In the genomic region with DNA sequence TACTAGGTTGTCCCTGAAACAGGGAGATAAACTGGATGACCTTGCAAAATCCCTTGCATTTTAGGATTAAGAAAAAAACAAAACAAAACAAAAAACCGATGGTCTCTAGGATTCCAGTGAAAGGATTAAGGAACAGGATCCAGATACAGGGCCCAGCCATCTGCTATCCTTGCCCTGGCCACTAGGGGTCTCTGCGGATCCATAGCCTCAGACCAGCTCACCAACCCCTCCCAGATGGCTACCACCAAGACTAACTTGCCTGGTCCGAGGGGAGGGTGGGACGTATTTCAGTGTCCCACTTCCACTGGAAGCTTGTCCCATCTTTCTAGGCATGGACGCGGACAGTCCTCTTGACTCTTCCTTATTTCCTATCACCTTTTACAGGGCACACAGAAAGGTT, we compare ENCODE assay signal across 7 mouse cellular contexts.
DNase-seq lines count a peak whose midpoint lies in the region; ATAC-seq and TF ChIP-seq lines count a peak whose summit lies in the region.

No protein-coding gene starts in this region.

- peak; percentile 23 for DNase-seq in adrenal gland, adult 8-10 months
- peak; percentile 82 for DNase-seq in embryo, embryonic 11 days
- peak; percentile 70 to 77 for DNase-seq in gastrocnemius, postnatal 4 days (ENCODE audit: low spot score in 2 of 2)
- DNase-seq in left cerebral cortex, postnatal 14 days (ENCODE audit: low spot score in 2 of 2): peak; percentile 90 to 91

- H3K4me3 ChIP-seq in intestine, embryonic 15.5 days (replicated peaks): no peak overlapping the region
- no peak overlapping the region for H3K4me3 ChIP-seq in midbrain, embryonic 13.5 days (replicated peaks)
- no peak overlapping the region for H3K4me3 ChIP-seq in small intestine, adult 2 months (ENCODE audit: low read depth, low read length)

- peak; percentile 92; the same call in 1 of the 2 replicates for TF ChIP-seq CTCF in small intestine, adult 2 months (IDR thresholded peaks at IDR 0.05; ENCODE audit: extremely low read depth, insufficient read length, insufficient replicate concordance, low read depth, low read length)

- WGBS in intestine, embryonic 15.5 days: 7% methylated on average over 6 of the region's 6 CpGs
- WGBS in midbrain, embryonic 13.5 days: 4% methylated on average over 6 of the region's 6 CpGs
- 6% methylated on average over 6 of the region's 6 CpGs for WGBS in small intestine, adult 2 months

- TF ChIP-seq POLR2A in small intestine, adult 2 months (IDR thresholded peaks at IDR 0.05; ENCODE audit: low read depth, low read length): no peak

- H3K36me3 ChIP-seq in intestine, embryonic 15.5 days: no peaks in the 10 kb centered on the region
- no peaks in the 10 kb centered on the region for H3K36me3 ChIP-seq in midbrain, embryonic 13.5 days
- H3K36me3 ChIP-seq in small intestine, adult 2 months (ENCODE audit: control insufficient read depth, insufficient read depth, low read length): no peaks in the 10 kb centered on the region

- peak; percentile 82 for ATAC-seq in intestine, embryonic 15.5 days
- peak; percentile 75 for ATAC-seq in midbrain, embryonic 13.5 days

- no peak overlapping the region for H3K9ac ChIP-seq in intestine, embryonic 15.5 days
- H3K9ac ChIP-seq in midbrain, embryonic 13.5 days (replicated peaks): no peak overlapping the region

- H3K9me3 ChIP-seq in intestine, embryonic 15.5 days: no peaks in the 10 kb centered on the region
- no peaks in the 10 kb centered on the region for H3K9me3 ChIP-seq in midbrain, embryonic 13.5 days

- H3K4me1 ChIP-seq in intestine, embryonic 15.5 days (replicated peaks): 0 out of 2 replicates have a peak, but pooled peaks cover 4% of the 10 kb centered on the region
- H3K4me1 ChIP-seq in midbrain, embryonic 13.5 days (replicated peaks): peaks cover 39% of the 10 kb centered on the region
- H3K4me1 ChIP-seq in small intestine, adult 2 months (ENCODE audit: control insufficient read depth, insufficient read depth, insufficient read length, low read length): no peaks in the 10 kb centered on the region

- H3K27ac ChIP-seq in intestine, embryonic 15.5 days: peak overlapping the region; percentile 46
- H3K27ac ChIP-seq in midbrain, embryonic 13.5 days: 0 out of 2 replicates have a peak overlapping the region, but pooled peaks have one; percentile 39
- H3K27ac ChIP-seq in small intestine, adult 2 months (ENCODE audit: insufficient read depth, low read depth, low read length): no peak overlapping the region

- peak overlapping the region; percentile 38 for H3K4me2 ChIP-seq in intestine, embryonic 15.5 days (replicated peaks)
- H3K4me2 ChIP-seq in midbrain, embryonic 13.5 days (replicated peaks): peak overlapping the region; percentile 20; the same call in 1 of the 2 replicates

- intact Hi-C loops in left cerebral cortex, postnatal 14 days (cut with DNase I): loop anchor here (2.0 to 5.0 kb wide), 2 partner anchors 54 to 231 kb away; a partner anchor contains a TSS

- H3K27me3 ChIP-seq in intestine, embryonic 15.5 days (replicated peaks): no peaks in the 10 kb centered on the region
- H3K27me3 ChIP-seq in midbrain, embryonic 13.5 days: no peaks in the 10 kb centered on the region
- H3K27me3 ChIP-seq in small intestine, adult 2 months (ENCODE audit: control insufficient read depth, insufficient read depth, low read length): no peaks in the 10 kb centered on the region

Comparison
In these comparisons a context has a peak if more than half of its experiments do, and no peak if none do; other contexts are left out.
1. DNase-seq: peak in every context shown above with its lines; median percentile 90 in left cerebral cortex, postnatal 14 days; 82 in embryo, embryonic 11 days; 74 in gastrocnemius, postnatal 4 days; 23 in adrenal gland, adult 8-10 months.